Mouse (Mus musculus): Measurements from ENCODE around the gene Zfhx2. TPM values are rescaled to one million over a fixed set of nuclear protein-coding genes. Genes with fewer than 3 reads are reported as not detected.

Gene Zfhx2
- total RNA-seq, 1 experiment: 9.4 TPM

DNA sequence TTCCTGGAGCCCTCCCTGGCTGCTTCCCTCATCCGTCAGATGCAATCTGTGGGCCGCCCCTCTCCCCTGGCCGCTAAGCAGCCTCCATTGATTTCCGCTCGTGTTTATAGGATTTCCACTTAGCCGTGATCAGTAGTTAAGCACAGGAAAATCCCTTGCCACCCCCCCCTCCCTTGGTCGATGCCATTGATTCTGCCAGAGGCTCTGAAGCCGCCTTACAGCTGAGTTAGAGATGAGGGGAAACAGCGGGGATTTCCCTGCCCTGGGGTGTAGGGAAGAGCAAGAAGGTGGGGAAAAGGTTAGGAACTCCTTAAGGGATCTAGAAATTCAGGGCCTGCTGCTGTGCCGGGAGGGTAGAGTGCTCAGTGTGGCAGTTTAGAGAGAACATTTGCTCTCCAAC lies 5.5 kb upstream of the Zfhx2 start:
- DNase-seq (ENCODE audit: low read depth, low spot score): no peak
- Histone ChIP-seq H3K36me3 (ENCODE audit: control insufficient read depth, insufficient read depth, low read length, poor library complexity, severe bottlenecking) (peaks cover 5% of the 10 kb centered on the region; the same call in 1 of the 2 replicates), H3K27ac (ENCODE audit: insufficient read depth, low read depth, low read length, poor library complexity, severe bottlenecking) (peak overlapping the region; percentile 24; the same call in 1 of the 2 replicates), H3K4me1 (ENCODE audit: control insufficient read depth in 2 of 2, insufficient read depth in 2 of 2, low read length in 2 of 2, poor library complexity in 1 of 2) (peaks cover 4 to 21% of the 10 kb centered on the region in 2 experiments; a peak in 2 of 4 replicates), H3K9me3 (ENCODE audit: control insufficient read depth, insufficient read depth, low read depth, low read length) (no peaks in the 10 kb centered on the region), H3K4me3 (ENCODE audit: insufficient read depth in 1 of 2, low read depth in 1 of 2, low read length in 2 of 2, poor library complexity in 1 of 2, severe bottlenecking in 1 of 2) (peak overlapping the region; percentile 32 to 34; a peak in 2 of 4 replicates), H3K9ac (ENCODE audit: insufficient read depth, low read depth, low read length, poor library complexity, severe bottlenecking) (peak overlapping the region; percentile 63; the same call in 1 of the 2 replicates)
- TF ChIP-seq HCFC1 (IDR thresholded peaks at IDR 0.05; ENCODE audit: borderline replicate concordance, insufficient read depth, low read length) (no peak), MAFK (IDR thresholded peaks at IDR 0.05; ENCODE audit: insufficient read depth, low read depth, low read length) (no peak), ZNF384 (IDR thresholded peaks at IDR 0.05; ENCODE audit: low read depth, low read length) (no peak), CHD2 (IDR thresholded peaks at IDR 0.05; ENCODE audit: low read depth, low read length) (no peak), ZC3H11A (IDR thresholded peaks at IDR 0.05; ENCODE audit: borderline replicate concordance, low read depth, low read length) (no peak)
- in situ Hi-C loops (cut with MboI; ENCODE audit: low sequenced_read_pairs in 2 of 2, unreplicated experiment in 2 of 2): loop anchor here in 1 of 2 experiments (5.0 kb wide), 1 partner anchor 70 kb away; no protein-coding TSS in a partner anchor

DNA sequence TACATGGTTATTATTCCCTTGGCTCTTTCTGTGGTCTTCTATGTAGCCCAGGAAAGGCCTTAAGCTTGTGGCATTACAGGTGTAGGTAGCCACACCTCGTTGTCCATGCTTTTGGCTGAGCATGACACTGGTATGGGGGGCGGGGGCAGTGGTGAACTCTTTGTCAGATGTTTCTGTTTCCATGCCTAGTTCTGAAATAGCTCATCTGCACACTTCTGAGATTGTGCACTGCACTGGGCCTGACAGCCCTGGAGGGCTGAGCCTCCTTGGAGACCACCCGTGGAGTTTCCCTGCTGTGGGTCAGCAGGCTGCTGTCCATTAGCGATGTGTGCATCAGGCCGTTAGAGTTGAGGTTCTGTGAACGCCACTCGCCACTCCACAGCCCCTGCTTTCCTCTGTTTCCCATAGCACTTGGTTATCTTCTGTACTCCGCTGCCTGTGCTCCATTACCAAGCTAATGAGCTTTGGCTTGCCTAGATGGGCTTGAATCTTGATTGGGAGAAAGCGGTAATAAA lies 4.5 kb upstream of the Zfhx2 start:
- DNase-seq (ENCODE audit: low read depth, low spot score): no peak
- Histone ChIP-seq H3K4me1 (ENCODE audit: control insufficient read depth in 2 of 2, insufficient read depth in 2 of 2, low read length in 2 of 2, poor library complexity in 1 of 2) (peaks cover 4 to 21% of the 10 kb centered on the region in 2 experiments; a peak in 2 of 4 replicates), H3K27ac (ENCODE audit: insufficient read depth, low read depth, low read length, poor library complexity, severe bottlenecking) (no peak overlapping the region), H3K9ac (ENCODE audit: insufficient read depth, low read depth, low read length, poor library complexity, severe bottlenecking) (peak overlapping the region; percentile 63; the same call in 1 of the 2 replicates), H3K4me3 (ENCODE audit: insufficient read depth in 1 of 2, low read depth in 1 of 2, low read length in 2 of 2, poor library complexity in 1 of 2, severe bottlenecking in 1 of 2) (peak overlapping the region in 1 of 2 experiments; percentile 3; a peak in 1 of 4 replicates), H3K9me3 (ENCODE audit: control insufficient read depth, insufficient read depth, low read depth, low read length) (no peaks in the 10 kb centered on the region), H3K36me3 (ENCODE audit: control insufficient read depth, insufficient read depth, low read length, poor library complexity, severe bottlenecking) (peaks cover 5% of the 10 kb centered on the region; the same call in 1 of the 2 replicates)
- in situ Hi-C loops (cut with MboI; ENCODE audit: low sequenced_read_pairs in 2 of 2, unreplicated experiment in 2 of 2): loop anchor here in 1 of 2 experiments (5.0 kb wide), 1 partner anchor 69 kb away; no protein-coding TSS in a partner anchor
- no peak for TF ChIP-seq CHD2 (IDR thresholded peaks at IDR 0.05; ENCODE audit: low read depth, low read length)
- TF ChIP-seq ZC3H11A (IDR thresholded peaks at IDR 0.05; ENCODE audit: borderline replicate concordance, low read depth, low read length): no peak
- no peak for TF ChIP-seq ZNF384 (IDR thresholded peaks at IDR 0.05; ENCODE audit: low read depth, low read length)
- TF ChIP-seq HCFC1 (IDR thresholded peaks at IDR 0.05; ENCODE audit: borderline replicate concordance, insufficient read depth, low read length): no peak
- no peak for TF ChIP-seq MAFK (IDR thresholded peaks at IDR 0.05; ENCODE audit: insufficient read depth, low read depth, low read length)

DNA sequence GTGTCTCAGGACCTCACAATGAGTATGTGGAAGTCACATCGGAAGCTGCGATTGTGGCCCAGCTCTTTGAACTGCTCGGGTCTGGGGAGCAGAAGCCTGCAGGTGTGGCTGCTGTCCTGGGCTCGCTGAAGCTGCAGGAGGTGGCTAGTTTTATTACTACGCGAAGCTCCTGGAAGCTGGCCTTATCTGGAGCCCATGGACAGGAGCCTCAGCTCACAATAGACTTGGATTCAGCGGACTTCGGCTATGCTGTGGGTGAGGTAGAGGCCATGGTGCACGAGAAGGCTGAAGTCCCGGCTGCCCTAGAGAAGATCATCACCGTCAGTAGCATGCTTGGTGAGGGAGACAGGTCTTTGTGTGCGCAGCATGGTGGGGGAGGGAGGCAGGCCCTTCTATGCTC lies 3.5 kb upstream of the Zfhx2 start:
- in situ Hi-C loops (cut with MboI; ENCODE audit: low sequenced_read_pairs in 2 of 2, unreplicated experiment in 2 of 2): loop anchor here in 1 of 2 experiments (5.0 kb wide), 1 partner anchor 68 kb away; no protein-coding TSS in a partner anchor
- H3K4me3 ChIP-seq (ENCODE audit: insufficient read depth in 1 of 2, low read depth in 1 of 2, low read length in 2 of 2, poor library complexity in 1 of 2, severe bottlenecking in 1 of 2): peak overlapping the region; percentile 68 to 99
- peak overlapping the region; percentile 83; the same call in 1 of the 2 replicates for H3K9ac ChIP-seq (ENCODE audit: insufficient read depth, low read depth, low read length, poor library complexity, severe bottlenecking)
- H3K9me3 ChIP-seq (ENCODE audit: control insufficient read depth, insufficient read depth, low read depth, low read length): no peaks in the 10 kb centered on the region
- peaks cover 4 to 16% of the 10 kb centered on the region in 2 experiments; a peak in 2 of 4 replicates for H3K4me1 ChIP-seq (ENCODE audit: control insufficient read depth in 2 of 2, insufficient read depth in 2 of 2, low read length in 2 of 2, poor library complexity in 1 of 2)
- peak overlapping the region; percentile 26 for H3K27ac ChIP-seq (ENCODE audit: insufficient read depth, low read depth, low read length, poor library complexity, severe bottlenecking)
- H3K36me3 ChIP-seq (ENCODE audit: control insufficient read depth, insufficient read depth, low read length, poor library complexity, severe bottlenecking): peaks cover 5% of the 10 kb centered on the region; the same call in 1 of the 2 replicates
- no peak for DNase-seq (ENCODE audit: low read depth, low spot score)
- TF ChIP-seq HCFC1 (IDR thresholded peaks at IDR 0.05; ENCODE audit: borderline replicate concordance, insufficient read depth, low read length) (no peak), ZC3H11A (IDR thresholded peaks at IDR 0.05; ENCODE audit: borderline replicate concordance, low read depth, low read length) (no peak), CHD2 (IDR thresholded peaks at IDR 0.05; ENCODE audit: low read depth, low read length) (no peak), ZNF384 (IDR thresholded peaks at IDR 0.05; ENCODE audit: low read depth, low read length) (no peak), MAFK (IDR thresholded peaks at IDR 0.05; ENCODE audit: insufficient read depth, low read depth, low read length) (no peak)

- in situ Hi-C loops (cut with MboI; ENCODE audit: low sequenced_read_pairs in 2 of 2, unreplicated experiment in 2 of 2): loop anchor here in 1 of 2 experiments (5.0 kb wide), 1 partner anchor 68 kb away; no protein-coding TSS in a partner anchor
- peak overlapping the region; percentile 83 for H3K9ac ChIP-seq (ENCODE audit: insufficient read depth, low read depth, low read length, poor library complexity, severe bottlenecking)
- peaks cover 5% of the 10 kb centered on the region; the same call in 1 of the 2 replicates for H3K36me3 ChIP-seq (ENCODE audit: control insufficient read depth, insufficient read depth, low read length, poor library complexity, severe bottlenecking)
- peak overlapping the region; percentile 68 to 99 for H3K4me3 ChIP-seq (ENCODE audit: insufficient read depth in 1 of 2, low read depth in 1 of 2, low read length in 2 of 2, poor library complexity in 1 of 2, severe bottlenecking in 1 of 2)
- no peak for DNase-seq (ENCODE audit: low read depth, low spot score)
- H3K9me3 ChIP-seq (ENCODE audit: control insufficient read depth, insufficient read depth, low read depth, low read length): no peaks in the 10 kb centered on the region
- peak overlapping the region; percentile 26 for H3K27ac ChIP-seq (ENCODE audit: insufficient read depth, low read depth, low read length, poor library complexity, severe bottlenecking)
- TF ChIP-seq ZC3H11A (IDR thresholded peaks at IDR 0.05; ENCODE audit: borderline replicate concordance, low read depth, low read length): no peak
- no peak for TF ChIP-seq ZNF384 (IDR thresholded peaks at IDR 0.05; ENCODE audit: low read depth, low read length)
- no peak for TF ChIP-seq CHD2 (IDR thresholded peaks at IDR 0.05; ENCODE audit: low read depth, low read length)
- TF ChIP-seq MAFK (IDR thresholded peaks at IDR 0.05; ENCODE audit: insufficient read depth, low read depth, low read length): no peak
- no peak for TF ChIP-seq HCFC1 (IDR thresholded peaks at IDR 0.05; ENCODE audit: borderline replicate concordance, insufficient read depth, low read length)
- peaks cover 6 to 14% of the 10 kb centered on the region in 2 experiments; a peak in 2 of 4 replicates for H3K4me1 ChIP-seq (ENCODE audit: control insufficient read depth in 2 of 2, insufficient read depth in 2 of 2, low read length in 2 of 2, poor library complexity in 1 of 2)
Measured at GRCm38 (mm10) chr14:55095263-55095662, 3.1 kb upstream of the Zfhx2 start.

Measured in ES-E14 (cell line).